Mouse (Mus musculus): ENCODE results near the gene Ucp3.

Gene Ucp3

DNA sequence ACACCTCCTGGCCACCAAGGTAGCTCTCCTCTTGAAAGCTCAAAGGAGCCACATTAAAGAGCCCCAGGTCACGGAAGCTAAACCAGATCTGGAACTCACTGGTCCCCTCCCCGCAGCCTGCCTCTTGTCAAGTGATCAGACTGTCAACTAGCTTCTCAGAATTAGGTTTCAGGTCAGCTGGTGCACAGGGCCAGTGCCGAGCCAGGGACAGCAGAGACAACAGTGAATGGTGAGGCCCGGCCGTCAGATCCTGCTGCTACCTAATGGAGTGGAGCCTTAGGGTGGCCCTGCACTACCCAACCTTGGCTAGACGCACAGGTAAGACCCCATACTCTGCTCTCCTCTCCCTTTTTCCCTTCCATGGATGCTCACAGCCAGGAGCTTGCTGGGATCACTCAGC is at the start of gene Ucp3:
Gene Ucp3 (plus strand): TSS at position 214 of the 400 bp plus-strand sequence.
- DNase-seq (ENCODE audit: low read depth, low spot score), result no peak

DNA sequence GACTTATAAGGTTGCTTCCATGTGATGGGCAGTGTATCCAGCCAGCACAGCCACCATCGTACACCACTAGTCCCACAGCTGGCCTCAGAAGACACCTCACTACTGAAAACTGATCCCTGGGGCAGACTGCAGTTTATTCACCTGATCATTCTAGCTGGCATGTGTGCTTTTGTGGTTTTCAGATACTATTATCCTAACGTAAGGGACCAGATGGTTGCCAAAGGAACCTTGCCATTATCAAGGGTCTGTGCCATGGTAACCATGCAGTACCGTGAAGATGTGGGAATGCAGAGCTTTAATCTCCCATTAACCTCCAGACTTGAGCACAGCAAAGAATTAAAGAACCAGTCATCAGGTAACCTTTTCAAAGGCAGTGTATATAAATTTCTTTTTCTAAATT is 47.0 kb upstream of the Ucp3 start:
- no peak for DNase-seq (ENCODE audit: low read depth, low spot score)

DNA sequence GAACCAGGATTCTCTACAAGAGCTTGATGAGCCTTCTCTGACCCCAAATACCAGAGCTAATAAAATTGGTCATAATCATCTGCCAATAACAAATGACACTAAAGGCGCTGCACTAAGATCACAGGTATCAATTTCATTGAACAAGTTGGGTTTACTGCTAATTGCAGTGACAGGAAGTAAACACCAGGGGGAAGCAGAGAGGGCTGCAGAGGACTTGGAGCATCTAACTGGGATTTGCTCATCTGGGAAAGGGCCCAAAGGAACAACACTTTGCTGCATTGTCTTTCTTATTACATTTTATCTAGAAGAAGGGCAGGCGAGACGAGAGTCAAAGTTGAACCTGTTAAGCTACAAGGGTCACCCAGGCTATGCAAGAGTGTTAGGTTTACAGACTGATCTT is 43.7 kb upstream of the Ucp3 start:
- peak; percentile 30 for DNase-seq (ENCODE audit: low read depth, low spot score)

DNA sequence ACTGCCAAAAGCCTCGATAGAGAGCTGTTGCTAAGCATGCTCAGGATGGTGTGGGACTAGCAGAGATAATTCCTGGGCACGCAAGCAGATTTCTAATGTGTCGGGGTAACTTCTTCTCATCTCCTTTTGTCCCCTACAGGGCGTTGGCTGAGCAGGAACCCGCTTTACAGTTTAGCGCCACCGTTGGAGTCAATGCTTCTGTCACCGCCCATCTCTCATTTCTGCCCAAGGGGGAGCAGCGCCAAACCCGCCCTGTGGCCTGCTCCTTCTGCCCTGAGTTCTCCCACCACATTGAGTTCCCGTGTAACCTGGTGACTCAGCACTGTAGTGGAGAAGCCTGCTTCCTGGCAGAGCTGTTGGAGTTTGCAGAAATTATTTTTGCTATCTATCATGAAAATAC is 42.9 kb upstream of the Ucp3 start:
- no peak for DNase-seq (ENCODE audit: low read depth, low spot score)

DNA sequence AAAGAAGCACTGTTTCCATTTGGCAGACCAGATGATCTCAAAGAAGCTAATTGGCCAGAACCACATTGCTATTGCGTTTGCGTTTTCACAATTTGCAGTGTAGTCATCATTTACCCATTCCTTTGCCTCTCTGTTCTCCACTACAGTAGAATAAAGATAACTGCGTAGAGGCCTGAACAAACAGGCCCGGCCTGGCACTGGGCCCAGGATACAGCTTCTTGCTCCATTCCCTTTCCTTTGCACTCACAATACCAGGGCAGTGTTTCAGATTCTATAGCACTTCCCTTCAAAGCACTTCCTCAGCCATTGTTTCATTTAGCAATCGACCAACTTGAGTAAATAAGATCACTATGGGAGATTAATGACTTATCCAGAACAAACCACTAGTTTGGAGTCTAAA is 41.7 kb upstream of the Ucp3 start:
- no peak for DNase-seq (ENCODE audit: low read depth, low spot score)

DNA sequence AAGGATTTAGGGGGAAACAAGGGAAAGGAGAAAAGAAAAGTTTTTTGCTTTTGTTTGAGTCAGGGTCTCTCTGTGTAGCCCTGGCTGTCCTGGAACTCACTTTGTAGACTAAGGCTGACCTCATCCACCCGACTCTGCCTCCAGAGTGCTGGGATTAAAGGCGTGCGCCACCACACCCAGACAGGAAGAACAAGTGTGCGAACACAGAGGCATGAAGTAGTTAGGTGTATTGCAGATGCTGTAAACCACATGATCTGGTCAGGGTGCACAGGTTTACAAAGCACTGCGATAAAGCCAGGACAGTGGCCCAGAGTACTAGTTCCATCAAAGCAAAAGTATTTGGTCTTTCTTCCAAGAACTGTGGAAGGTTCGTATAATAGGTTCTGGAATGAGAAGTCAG is 39.5 kb upstream of the Ucp3 start:
- no peak for DNase-seq (ENCODE audit: low read depth, low spot score)

DNA sequence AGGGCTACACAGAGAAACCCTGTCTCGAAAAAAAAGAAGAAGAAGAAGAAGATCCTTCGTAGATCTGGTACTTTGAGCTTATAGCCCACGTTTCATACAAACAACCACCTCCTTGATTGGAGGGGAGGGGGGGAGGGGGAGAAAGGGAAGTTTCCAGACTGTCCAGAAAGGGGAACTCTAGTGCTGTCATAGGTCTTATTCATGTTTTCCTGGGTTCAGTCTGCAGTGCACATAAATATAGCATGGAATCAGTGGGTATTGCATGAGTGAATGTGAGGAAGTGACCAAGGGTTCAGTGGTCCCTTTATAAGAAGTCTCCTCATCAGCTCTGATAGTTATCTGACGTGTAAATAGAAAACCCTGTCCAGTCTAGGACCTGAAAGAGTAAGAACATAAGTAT is 29.1 kb upstream of the Ucp3 start:
- no peak for DNase-seq (ENCODE audit: low read depth, low spot score)

DNA sequence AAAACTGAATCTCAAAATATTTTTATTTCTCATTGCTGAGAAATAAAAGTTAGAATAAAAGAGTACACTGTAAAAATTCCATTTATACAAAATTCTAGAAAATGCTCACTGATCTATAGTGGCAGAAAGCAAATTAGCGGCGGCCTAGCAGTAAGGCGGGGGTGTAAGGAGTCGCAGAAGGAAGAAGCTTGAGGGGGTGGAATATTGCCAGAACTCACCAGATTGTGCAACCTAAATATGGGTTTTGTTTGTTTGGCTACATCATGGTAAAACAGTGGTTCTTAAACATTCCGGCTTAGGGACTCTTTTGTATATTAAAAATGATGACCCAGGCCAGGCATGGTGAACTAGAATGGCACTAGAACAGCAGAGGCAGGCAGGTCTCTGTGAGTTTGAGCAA is 26.5 kb upstream of the Ucp3 start:
- no peak for DNase-seq (ENCODE audit: low read depth, low spot score)

DNA sequence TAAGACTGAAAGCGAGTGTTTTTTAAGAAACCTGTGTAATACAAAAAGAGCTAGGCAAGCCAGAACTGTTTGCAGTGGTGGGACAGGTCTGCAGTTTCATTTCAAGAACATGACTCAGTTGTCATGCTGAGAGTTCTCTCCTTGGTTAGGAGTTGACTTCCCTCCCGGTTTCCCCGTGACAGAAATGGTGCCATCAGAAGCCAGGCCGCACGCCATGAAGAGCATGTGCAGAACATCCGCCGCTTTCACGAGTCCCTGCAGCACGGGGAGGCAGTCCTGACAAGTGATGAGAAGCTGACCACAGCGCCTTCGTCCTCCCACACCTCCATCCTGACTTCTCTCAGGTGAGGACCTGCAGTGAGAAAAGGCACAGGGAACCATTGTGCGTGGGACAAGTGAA is 24.3 kb upstream of the Ucp3 start:
- no peak for DNase-seq (ENCODE audit: low read depth, low spot score)

DNA sequence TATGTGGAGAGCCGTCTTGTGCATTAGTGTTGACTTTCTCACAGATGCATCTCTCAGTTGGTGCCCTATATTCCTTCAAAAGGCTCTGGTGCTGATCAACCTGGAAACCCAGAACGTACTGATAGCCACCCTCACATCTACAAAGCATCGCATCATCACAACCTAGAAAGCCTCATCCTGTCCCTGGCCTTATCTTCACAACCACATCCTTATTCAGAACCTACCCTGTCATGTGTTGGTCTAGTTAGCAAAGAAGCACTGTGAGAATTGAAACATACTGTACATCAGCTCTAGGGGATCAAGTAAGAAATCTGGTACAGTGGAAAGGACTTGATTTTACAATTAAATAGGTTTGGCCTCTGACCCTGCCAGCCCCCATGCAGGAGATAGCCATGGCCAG is 23.8 kb upstream of the Ucp3 start:
- no peak for DNase-seq (ENCODE audit: low read depth, low spot score)

DNA sequence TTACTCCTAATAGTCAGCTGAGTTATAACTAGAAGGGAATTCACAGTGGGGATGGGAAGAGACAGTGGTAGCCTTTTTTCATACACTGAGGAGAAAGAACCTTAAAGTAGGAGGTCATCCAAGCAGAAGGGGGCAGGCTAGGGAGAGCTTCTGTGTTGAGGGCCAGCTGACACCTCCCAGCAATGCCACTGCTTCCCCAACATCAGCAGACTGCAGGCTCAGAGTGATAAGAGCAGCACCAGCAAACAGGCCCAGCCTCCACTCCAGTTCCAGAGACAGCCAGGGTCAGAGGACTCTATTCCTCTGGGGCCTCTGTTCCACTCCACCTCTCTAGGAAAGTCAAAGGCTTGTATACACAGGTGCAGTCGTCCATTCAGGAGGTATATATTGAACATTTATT is 14.6 kb upstream of the Ucp3 start:
- no peak for DNase-seq (ENCODE audit: low read depth, low spot score)

DNA sequence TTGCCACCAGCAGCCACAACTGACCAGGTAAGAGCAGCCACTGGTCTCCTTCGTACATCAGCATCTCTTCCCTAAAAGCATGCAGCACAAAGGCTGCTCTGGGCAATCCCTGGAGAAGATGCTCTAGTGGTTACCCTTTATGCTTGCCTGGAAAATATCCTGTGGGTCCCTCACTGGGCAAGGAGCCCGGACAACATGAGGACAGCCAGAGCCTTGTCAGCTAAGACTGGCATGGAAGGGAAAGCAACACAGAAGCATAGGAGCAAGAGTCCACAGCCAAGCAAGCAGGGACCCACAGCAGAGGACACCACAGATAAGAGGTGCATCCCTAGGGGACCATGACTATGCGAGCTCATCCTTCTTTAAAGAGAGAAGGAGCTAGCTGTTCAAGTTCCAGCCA is 12.9 kb upstream of the Ucp3 start:
- no peak for DNase-seq (ENCODE audit: low read depth, low spot score)

DNA sequence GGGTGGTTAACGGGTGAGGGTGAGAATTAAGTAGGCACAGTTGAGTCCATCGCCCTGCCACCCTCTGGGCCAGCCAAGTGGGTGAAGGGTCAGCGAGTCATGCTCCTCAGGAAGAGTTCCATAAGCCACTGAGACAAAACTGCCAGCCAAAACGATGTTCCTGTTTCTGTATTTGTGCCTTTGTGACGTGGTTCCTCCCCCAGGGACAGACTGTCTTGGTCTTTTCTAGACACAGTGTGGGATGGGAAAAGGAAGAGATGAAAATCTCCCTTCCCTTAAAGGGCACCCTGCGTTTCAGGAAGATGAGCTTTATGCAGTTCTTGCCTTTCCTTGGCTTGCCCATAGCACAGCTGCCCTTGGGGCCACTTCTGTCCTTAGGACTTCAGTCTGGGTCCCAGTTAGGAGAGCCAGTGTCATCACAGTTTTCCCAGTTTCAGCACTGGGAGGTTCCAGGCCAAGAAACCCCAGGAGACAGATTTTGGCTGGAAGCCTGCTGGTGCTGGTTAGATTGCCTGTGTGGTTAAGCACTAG is 11.1 kb upstream of the Ucp3 start:
- no peak for DNase-seq (ENCODE audit: low read depth, low spot score)

DNA sequence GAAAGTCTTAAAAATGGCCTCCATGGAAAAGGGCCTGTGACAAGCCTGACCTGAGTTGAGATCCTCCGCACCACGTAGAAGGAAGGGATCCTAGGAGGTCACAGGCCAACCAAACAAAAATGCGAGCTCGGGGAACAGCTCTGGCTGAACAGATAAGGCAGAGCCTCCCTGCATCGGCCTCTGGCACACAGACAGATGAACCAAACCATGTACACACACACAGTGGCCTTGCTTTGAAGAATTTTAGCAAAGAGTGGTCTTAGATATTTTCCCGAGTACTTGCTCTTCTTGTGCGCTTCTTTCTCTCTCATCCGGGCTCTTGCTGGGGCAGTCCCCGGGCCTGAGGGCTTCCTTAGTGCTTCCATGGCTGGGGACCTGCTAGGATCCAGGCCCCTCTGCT is 9.6 kb upstream of the Ucp3 start:
- no peak for DNase-seq (ENCODE audit: low read depth, low spot score)

DNA sequence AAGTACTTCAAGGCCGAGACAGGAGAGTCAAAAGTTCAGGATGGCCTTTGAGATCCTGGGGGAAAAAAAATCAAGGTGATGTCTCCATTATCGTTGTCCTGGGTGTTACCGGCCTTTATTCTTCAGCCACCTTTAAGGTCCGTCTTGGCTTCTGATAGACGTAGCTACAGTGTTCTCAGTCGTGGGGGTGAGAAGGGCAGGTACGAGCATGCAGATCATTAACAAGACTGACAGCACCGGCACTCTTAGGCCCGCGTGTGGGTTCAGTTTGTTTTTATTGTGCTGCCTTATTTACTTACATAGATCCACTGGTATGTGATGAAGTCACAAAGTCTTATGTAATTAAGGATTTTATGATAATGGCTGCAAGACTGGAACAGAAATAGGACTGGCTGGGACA is 9.0 kb upstream of the Ucp3 start:
- DNase-seq (ENCODE audit: low read depth, low spot score), result no peak

DNA sequence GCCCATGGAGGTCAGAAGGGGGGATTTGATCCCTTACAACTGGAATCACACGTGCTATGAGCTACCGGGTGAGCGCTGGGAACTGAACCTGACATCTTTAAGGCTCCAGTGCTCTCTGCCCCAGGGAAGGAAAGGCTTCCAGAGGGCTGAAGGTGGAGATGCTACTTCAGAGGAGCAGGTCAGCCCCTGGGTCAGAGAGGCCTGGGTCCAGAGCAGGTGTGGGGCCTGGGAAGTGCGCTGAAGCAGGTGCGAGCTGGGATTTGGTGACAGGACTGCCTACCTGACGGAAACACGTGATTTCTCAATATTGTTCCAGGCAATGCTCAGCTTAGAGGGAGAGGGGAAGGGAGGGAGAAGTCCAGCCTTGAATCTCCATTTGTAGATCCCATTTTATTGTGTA is 8.5 kb upstream of the Ucp3 start:
- no peak for DNase-seq (ENCODE audit: low read depth, low spot score)

DNA sequence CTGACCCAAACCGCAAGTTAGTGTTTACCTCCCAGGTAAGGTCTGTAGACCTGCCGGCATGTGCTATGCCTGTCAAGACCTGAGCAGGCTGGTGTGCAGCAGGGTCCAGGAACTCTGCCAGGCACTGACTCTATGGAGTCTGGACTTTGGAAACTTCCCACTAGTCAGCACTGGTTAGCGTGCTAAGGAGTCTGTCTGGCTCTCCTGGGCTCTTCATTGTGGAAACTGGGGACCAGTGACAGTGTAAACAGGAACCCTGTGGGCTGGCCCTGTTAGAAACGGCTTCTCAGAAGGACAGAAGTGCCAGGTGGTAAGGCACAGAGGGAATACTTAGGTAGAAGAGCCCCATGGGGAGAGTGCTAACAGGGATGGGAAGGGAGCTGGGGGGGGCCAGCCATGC is 7.5 kb upstream of the Ucp3 start:
- DNase-seq (ENCODE audit: low read depth, low spot score), result no peak

DNA sequence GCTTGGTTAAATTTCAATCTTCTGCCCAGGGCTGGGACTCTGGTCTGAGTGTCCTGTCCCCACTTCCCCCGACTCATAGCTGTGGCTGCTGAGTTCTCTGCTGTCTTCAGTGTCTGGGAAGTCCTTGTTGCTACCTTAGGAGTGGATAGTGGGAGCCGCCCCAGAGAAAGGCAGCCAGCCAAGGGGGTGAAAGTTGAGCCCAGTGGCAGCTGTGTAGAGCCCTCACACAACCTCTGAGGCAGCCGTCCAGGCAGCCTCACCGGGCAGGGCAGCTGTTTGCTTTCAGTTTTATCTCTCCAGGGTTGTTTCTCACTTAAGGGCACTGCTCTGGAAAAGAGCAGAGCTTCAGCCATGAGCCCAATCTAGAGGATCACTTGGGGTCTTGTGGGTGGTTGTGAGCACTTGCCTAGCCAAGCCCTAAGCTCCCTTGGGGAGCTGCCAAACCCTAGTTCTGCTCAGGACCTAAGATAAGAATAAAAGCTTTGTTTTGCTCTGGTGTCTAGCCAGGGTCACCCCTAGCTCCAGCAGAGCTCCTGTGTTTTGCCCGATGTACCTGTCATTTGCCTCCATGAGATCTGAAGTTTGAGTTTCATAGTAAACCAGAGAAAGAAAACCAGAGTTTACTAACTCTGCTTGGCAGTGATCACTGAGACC is 7.0 kb upstream of the Ucp3 start:
- no peak for DNase-seq (ENCODE audit: low read depth, low spot score)

DNA sequence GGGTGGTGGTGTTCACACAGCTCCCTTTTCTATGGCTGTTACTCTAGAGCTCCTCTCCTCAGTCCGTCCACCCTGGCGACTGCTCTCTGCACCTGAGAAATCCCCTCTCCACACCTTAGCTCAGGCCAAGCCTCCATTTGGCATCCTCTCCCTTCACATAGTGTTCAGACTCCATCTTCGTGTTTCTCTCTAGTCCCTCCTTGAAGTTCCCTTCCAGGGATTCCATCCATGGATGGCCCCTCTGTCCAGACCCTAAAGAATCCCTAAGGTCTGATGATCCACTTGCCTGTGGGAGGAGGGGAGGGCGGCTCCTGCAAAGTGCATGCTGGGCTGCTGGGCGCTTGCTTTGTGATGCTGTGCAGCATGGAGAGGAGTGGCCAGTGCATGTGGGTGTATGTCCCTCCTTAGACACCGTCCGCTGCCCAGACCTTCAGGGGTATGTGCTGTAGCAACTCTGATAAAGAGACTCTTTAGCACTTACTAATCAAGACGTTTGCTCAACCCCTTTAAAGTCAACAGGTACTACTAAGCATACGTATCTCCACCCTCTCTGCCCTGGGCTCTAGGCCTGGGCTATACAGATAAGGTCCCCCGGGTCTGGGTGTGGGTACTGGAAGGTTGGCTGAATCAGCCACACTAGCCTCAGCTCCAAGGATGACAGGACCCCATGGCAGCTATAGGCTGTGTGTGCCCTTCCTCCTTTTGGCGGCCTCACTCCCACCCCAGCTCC is 5.8 kb upstream of the Ucp3 start:
- no peak for DNase-seq (ENCODE audit: low read depth, low spot score)

DNA sequence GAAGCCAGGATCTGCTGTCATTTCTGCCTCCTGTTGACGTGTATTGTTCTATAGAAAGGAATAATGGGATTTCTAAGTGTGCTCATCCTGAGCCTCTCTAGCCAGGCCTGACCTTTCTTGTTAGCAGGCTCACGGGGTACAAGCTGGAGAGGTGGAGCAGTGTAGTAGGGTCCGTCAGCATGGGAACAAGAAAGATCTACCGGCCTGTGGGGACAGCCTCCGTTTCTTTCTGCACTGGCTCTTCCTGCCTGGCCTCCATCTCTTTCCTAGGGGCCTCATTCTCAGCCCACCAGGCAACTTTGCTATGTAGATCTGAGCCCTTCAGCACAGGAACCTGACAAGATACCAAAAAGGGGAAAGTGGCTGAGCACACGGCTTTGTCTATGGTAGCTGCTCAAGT is 4.0 kb upstream of the Ucp3 start:
- DNase-seq (ENCODE audit: low read depth, low spot score), result no peak

DNA sequence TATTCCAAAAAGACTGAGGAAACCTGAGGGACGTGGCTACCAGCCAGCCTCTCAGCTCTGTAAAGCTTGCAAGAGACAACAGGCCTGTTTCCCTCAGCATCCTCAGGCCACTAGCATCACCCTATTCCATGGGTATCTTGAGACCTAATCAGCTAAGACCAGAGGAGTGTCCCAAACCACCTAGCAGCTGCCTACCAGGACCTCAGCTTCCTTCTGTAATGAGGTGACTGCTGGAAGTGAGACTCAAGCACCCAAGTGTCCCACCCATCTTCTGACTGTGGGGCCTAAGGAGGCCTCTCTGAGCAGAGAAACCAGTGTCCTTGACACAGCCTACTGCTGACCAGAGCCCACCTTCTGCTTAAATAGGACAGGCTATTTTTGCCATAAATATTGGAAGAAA is 3.3 kb upstream of the Ucp3 start:
- no peak for DNase-seq (ENCODE audit: low read depth, low spot score)

DNA sequence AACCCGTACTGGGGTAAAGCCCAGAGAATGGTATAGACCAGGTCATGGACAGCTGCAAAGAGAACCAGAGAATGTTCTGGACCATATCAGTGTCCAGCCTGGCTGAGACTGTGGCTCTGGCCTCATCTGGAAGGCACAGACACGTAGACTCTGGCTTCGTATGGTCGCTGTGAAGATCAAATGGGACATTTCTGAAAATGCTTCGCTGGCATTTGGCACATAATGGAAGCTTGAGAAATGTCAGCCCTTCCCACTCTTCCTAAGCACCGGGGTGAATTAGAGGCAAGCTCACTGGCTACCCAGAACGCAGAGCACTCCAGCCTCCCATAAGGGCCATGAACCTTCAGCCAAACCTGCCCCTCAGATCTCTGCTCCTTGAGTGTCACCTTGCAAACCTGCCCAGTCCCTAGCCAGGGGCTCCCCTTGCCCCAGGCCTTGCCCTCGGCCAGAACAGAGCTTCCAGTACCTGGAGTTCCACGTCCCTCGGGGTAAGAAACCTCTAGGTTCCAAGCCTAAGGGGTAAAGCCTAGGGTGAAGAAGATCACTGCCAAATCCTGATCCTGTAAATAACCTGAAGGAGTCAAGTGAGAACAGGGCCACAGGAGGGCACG is 1.9 kb upstream of the Ucp3 start:
- DNase-seq (ENCODE audit: low read depth, low spot score), result no peak

DNA sequence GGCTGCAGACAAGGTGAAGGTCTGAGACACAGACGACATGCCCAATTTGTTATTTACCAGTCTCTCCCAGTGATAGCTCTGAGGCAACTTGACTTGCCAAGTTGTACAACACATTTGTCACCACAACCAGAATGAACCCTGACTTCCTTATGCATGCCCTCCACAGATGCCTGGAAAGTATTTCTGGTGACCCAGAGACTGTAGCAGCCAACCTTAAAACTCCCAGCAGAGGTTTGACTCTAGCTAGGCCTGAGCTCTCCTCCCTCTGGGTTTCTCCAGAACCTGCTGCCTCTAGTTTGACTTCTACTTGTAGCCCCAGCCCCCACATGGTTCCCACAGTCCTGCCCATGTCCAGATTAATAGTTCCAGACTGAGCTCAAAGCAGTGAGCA is 1.4 kb upstream of the Ucp3 start:
- DNase-seq (ENCODE audit: low read depth, low spot score), result no peak
